Mouse (Mus musculus) cerebellum, postnatal 4 days (tissue): ENCODE data around the gene Stx18.

ENCODE experiments used
- DNase-seq, 2 experiments: peaks; one replicate each; pipeline ENCODE4 v3.0.0; 2022; ENCODE audit warnings: low spot score in 2 of 2, mixed read lengths in 1 of 2

Stx18 gene

GRCm38 (mm10) chr5:38080472-38080871 is 41.9 kb downstream of the Stx18 start:
- no peak for DNase-seq

- no peak for DNase-seq
Measured at GRCm38 (mm10) chr5:38082589-38082988, 44.0 kb downstream of the Stx18 start.

- DNase-seq = no peak
Measured at GRCm38 (mm10) chr5:38083362-38083761, 44.8 kb downstream of the Stx18 start.

GRCm38 (mm10) chr5:38084616-38085015 is 46.1 kb downstream of the Stx18 start:
- no peak for DNase-seq

- peak in 1 of 2 experiments; percentile 27 for DNase-seq
Measured at GRCm38 (mm10) chr5:38085561-38086392, 47.2 kb downstream of the Stx18 start.

- DNase-seq = no peak
Measured at GRCm38 (mm10) chr5:38090111-38090510, 51.6 kb downstream of the Stx18 start.

GRCm38 (mm10) chr5:38090581-38090980 is 52.0 kb downstream of the Stx18 start:
- DNase-seq = no peak

- DNase-seq = peak in 1 of 2 experiments; percentile 16
Measured at GRCm38 (mm10) chr5:38091046-38091965, 52.8 kb downstream of the Stx18 start.

- no peak for DNase-seq
Measured at GRCm38 (mm10) chr5:38091966-38092304, 53.4 kb downstream of the Stx18 start.

- DNase-seq = no peak
Measured at GRCm38 (mm10) chr5:38094331-38094730, 55.8 kb downstream of the Stx18 start.

- no peak for DNase-seq
Measured at GRCm38 (mm10) chr5:38097501-38098093, 59.1 kb downstream of the Stx18 start.

GRCm38 (mm10) chr5:38099139-38099676 is 60.7 kb downstream of the Stx18 start:
- DNase-seq = no peak

GRCm38 (mm10) chr5:38102945-38103344 is 64.4 kb downstream of the Stx18 start:
- DNase-seq = no peak

GRCm38 (mm10) chr5:38106080-38106697 is 67.6 kb downstream of the Stx18 start:
- no peak for DNase-seq

GRCm38 (mm10) chr5:38106807-38107206 is 68.3 kb downstream of the Stx18 start:
- no peak for DNase-seq

GRCm38 (mm10) chr5:38114526-38114925 is 76.0 kb downstream of the Stx18 start:
- DNase-seq = no peak

GRCm38 (mm10) chr5:38117056-38117455 is 78.5 kb downstream of the Stx18 start:
- DNase-seq = no peak

GRCm38 (mm10) chr5:38119268-38119667 is 80.7 kb downstream of the Stx18 start:
- no peak for DNase-seq

GRCm38 (mm10) chr5:38121699-38122098 is 83.2 kb downstream of the Stx18 start:
- no peak for DNase-seq

GRCm38 (mm10) chr5:38126519-38127306 is 88.2 kb downstream of the Stx18 start:
- DNase-seq = no peak

GRCm38 (mm10) chr5:38129339-38129738 is 90.8 kb downstream of the Stx18 start:
- no peak for DNase-seq
